Mouse (Mus musculus): ENCODE data around the gene Gpa33.

Gpa33 gene

GRCm38 (mm10) chr1:166164580-166164979 lies 34.5 kb downstream of the Gpa33 start:
- DNase-seq (ENCODE audit: low read depth, low spot score) = no peak

- DNase-seq (ENCODE audit: low read depth, low spot score) = no peak
These were observed 35.1 kb downstream of the Gpa33 start for GRCm38 (mm10) chr1:166165159-166165558.

GRCm38 (mm10) chr1:166167405-166167804 lies 37.4 kb downstream of the Gpa33 start:
- no peak for DNase-seq (ENCODE audit: low read depth, low spot score)

- DNase-seq (ENCODE audit: low read depth, low spot score) = no peak
These were observed 38.0 kb downstream of the Gpa33 start for GRCm38 (mm10) chr1:166168017-166168416.

GRCm38 (mm10) chr1:166169713-166170112 lies 39.7 kb downstream of the Gpa33 start:
- DNase-seq (ENCODE audit: low read depth, low spot score) = no peak

GRCm38 (mm10) chr1:166170852-166171251 lies 40.8 kb downstream of the Gpa33 start:
- DNase-seq (ENCODE audit: low read depth, low spot score) = no peak

GRCm38 (mm10) chr1:166172992-166173391 lies 43.0 kb downstream of the Gpa33 start:
- no peak for DNase-seq (ENCODE audit: low read depth, low spot score)

- no peak for DNase-seq (ENCODE audit: low read depth, low spot score)
These were observed 43.6 kb downstream of the Gpa33 start for GRCm38 (mm10) chr1:166173621-166174020.

- no peak for DNase-seq (ENCODE audit: low read depth, low spot score)
These were observed 51.5 kb downstream of the Gpa33 start for GRCm38 (mm10) chr1:166181510-166181909.

- no peak for DNase-seq (ENCODE audit: low read depth, low spot score)
These were observed 53.1 kb downstream of the Gpa33 start for GRCm38 (mm10) chr1:166182952-166183627.

- no peak for DNase-seq (ENCODE audit: low read depth, low spot score)
These were observed 54.6 kb downstream of the Gpa33 start for GRCm38 (mm10) chr1:166184391-166185229.

- DNase-seq (ENCODE audit: low read depth, low spot score) = no peak
These were observed 55.3 kb downstream of the Gpa33 start for GRCm38 (mm10) chr1:166185357-166185756.

GRCm38 (mm10) chr1:166189821-166190220 lies 59.8 kb downstream of the Gpa33 start:
- DNase-seq (ENCODE audit: low read depth, low spot score) = no peak

GRCm38 (mm10) chr1:166204171-166204570 lies 74.1 kb downstream of the Gpa33 start:
- DNase-seq (ENCODE audit: low read depth, low spot score) = no peak

GRCm38 (mm10) chr1:166205159-166205558 lies 75.1 kb downstream of the Gpa33 start:
- DNase-seq (ENCODE audit: low read depth, low spot score) = no peak

- no peak for DNase-seq (ENCODE audit: low read depth, low spot score)
These were observed 79.3 kb downstream of the Gpa33 start for GRCm38 (mm10) chr1:166209371-166209770.

- peak; percentile 0 for DNase-seq (ENCODE audit: low read depth, low spot score)
These were observed 84.1 kb downstream of the Gpa33 start for GRCm38 (mm10) chr1:166214181-166214580.

Data from retina, postnatal 7 days (tissue).